ENCODE assay signal across 26 mouse cellular contexts in the genomic region with DNA sequence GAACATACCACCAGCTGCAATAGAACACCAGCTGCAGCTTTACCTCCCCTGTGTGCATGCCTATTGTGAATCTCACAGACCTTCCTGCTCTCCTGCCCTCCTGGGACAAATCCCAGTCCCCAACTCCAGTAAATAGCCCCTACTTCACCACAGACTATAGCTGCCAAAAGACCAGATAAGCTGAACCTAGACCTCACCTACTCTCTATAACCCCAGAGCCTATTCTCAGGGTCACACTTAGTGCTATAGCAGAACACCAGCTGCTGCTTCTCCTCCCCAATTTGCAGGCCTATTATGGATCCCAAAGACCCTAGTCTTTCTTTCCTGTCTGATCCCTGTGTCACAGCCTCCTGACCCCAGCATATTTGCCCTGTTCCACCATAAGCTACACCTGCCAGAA.
"Had no signal": no experiment of that assay in that cellular context is flagged by ENCODE, and none has a peak within 500 bp of the region (broad histone marks: within the 10 kb centered on the region; RNA-seq: fewer than 3 reads in every experiment).

No protein-coding gene starts in this region.

- DNase-seq: gastrocnemius, postnatal 14 days; gastrocnemius, postnatal 36 days; heart, adult 11 months; heart, adult 2 months; heart, postnatal 14 days; heart, postnatal 36 days; kidney, adult 11 months; kidney, adult 2 months; kidney, adult 9 months; kidney, postnatal 14 days; kidney, postnatal 36 days; layer of hippocampus, adult 9-11 months; layer of hippocampus, postnatal 36 days; left cerebral cortex, postnatal 4 days had no signal

- H3K4me2 ChIP-seq: heart, embryonic 11.5 days; heart, embryonic 13.5 days; heart, embryonic 15.5 days; hindbrain, embryonic 14.5 days; kidney, embryonic 15.5 days; limb, embryonic 13.5 days; limb, embryonic 15.5 days; liver, embryonic 12.5 days had no signal

- H3K27ac ChIP-seq: heart, adult 2 months; heart, embryonic 13.5 days; heart, embryonic 15.5 days; hindbrain, embryonic 14.5 days; kidney, embryonic 15.5 days; kidney, postnatal 0 days; limb, embryonic 13.5 days; limb, embryonic 15.5 days; liver, embryonic 12.5 days; liver, embryonic 14.5 days had no signal

- H3K36me3 ChIP-seq: heart, embryonic 13.5 days; heart, embryonic 15.5 days; kidney, embryonic 15.5 days; limb, embryonic 13.5 days; limb, embryonic 15.5 days; liver, embryonic 12.5 days had no signal

- H3K9ac ChIP-seq: heart, embryonic 13.5 days; heart, embryonic 15.5 days; hindbrain, embryonic 14.5 days; kidney, embryonic 15.5 days; limb, embryonic 13.5 days; limb, embryonic 15.5 days; liver, embryonic 12.5 days; liver, embryonic 14.5 days had no signal

- H3K27me3 ChIP-seq: heart, embryonic 13.5 days; heart, embryonic 15.5 days; kidney, embryonic 15.5 days; limb, embryonic 13.5 days; limb, embryonic 15.5 days; liver, embryonic 12.5 days had no signal

- ATAC-seq: hindbrain, embryonic 16.5 days; intestine, embryonic 16.5 days; liver, embryonic 12.5 days had no signal

- H3K4me3 ChIP-seq: heart, adult 2 months; heart, embryonic 13.5 days; heart, embryonic 15.5 days; kidney, embryonic 15.5 days; limb, embryonic 13.5 days; limb, embryonic 15.5 days; liver, embryonic 12.5 days had no signal

- H3K4me1 ChIP-seq: heart, embryonic 13.5 days; heart, embryonic 15.5 days; kidney, embryonic 15.5 days; limb, embryonic 13.5 days; limb, embryonic 15.5 days; liver, embryonic 12.5 days had no signal

- H3K9me3 ChIP-seq: heart, embryonic 13.5 days; heart, embryonic 15.5 days; kidney, embryonic 15.5 days; limb, embryonic 13.5 days; limb, embryonic 15.5 days; liver, embryonic 12.5 days had no signal
